Mouse (Mus musculus) heart, postnatal 36 days (tissue): ENCODE measurements around the gene Gkap1. TPM values are rescaled to one million over a fixed set of nuclear protein-coding genes. Genes with fewer than 3 reads are reported as not detected.

Experiments
- DNase-seq, 2 experiments: peaks; one replicate each; pipeline ENCODE4 v3.0.0; 2021 to 2022
- intact Hi-C: fragments of 180-260 bp; cut with DNase I; formaldehyde crosslinking; loops from one replicate; pipeline ENCODE4 v1.15.1; 2025
- total RNA-seq, 2 experiments: library from RNA; stranded (reverse); gene quantifications; 2 replicates each; pipeline ENCODE4 v1.2.3; 2021

The Gkap1 gene
- 10 to 100 TPM; 21.7 to 23.5 TPM for total RNA-seq

GRCm38 (mm10) chr13:58275599-58275998, at the start of gene Gkap1:
Gene Gkap1, minus strand, starts transcription at chr13:58275699.
- intact Hi-C loops: no loop called here
- DNase-seq: no peak

GRCm38 (mm10) chr13:58317768-58318167, 42.3 kb upstream of the Gkap1 start:
- no peak for DNase-seq
- intact Hi-C loops: no loop called here

DNA sequence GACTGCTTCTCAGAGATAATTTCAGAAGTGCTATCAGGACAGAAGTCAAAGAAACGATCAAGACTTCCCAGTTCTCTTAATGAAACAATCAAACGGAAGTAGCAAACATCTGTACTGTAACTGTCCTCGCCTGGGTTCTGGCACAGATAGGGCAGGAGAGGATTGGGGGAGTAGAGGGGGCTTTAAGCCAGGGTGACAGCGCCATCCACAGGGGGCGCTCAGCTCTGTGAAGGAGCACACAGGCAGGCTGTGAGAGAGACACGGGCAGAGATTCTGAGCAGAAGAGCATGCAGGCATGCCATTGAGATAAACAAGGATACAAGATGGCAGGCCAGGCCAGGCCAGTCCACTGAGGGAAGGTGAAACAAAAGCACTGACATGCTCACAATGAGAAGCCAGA, 39.5 kb upstream of the Gkap1 start:
- DNase-seq: no peak
- intact Hi-C loops: no loop called here

DNA sequence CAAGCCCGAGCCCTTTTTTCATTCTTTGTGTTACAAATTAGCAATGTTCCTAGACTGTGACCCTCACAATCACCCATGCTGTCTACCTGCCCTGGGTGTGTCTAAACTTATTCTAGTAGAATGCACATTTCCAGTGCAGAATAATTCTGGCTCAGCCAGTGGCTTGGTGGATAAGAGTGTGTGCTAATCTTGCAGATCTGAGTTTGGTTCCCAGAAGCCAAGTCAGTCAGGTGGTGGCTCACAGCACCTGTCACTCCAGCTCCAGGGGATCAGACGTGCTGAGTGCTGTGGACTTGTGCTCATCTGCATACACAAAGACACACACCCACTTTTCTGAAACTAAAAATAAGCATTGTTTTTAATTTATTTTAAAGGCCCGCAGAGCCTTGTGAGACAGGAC, 38.3 kb upstream of the Gkap1 start:
- intact Hi-C loops: no loop called here
- DNase-seq: no peak

DNA sequence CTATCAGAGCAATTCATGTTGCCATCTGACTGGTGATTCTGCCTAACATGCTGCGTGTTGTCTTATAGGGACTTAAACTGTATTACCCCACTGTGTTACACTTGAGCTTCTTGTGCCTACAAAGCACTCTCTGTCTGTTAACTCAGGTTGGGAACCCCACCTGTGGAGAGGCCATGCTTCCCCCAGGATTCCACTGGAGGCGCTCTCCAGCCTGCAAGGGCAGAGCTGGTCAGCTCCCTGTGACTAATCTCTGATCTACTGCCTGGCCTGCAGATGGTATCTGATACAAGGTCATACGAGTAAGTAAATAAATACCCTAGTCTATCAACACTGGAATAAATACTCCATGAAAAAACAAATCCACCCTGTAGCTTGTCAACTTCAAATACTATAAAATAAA, 35.9 kb upstream of the Gkap1 start:
- DNase-seq: no peak
- intact Hi-C loops: no loop called here

- intact Hi-C loops: no loop called here
- DNase-seq: no peak
Measured at GRCm38 (mm10) chr13:58309499-58309898, 34.0 kb upstream of the Gkap1 start.

GRCm38 (mm10) chr13:58307453-58307852, 32.0 kb upstream of the Gkap1 start:
- DNase-seq: no peak
- intact Hi-C loops: no loop called here

- intact Hi-C loops: no loop called here
- no peak for DNase-seq
Measured at GRCm38 (mm10) chr13:58305230-58305629, 29.7 kb upstream of the Gkap1 start.

- DNase-seq: no peak
- intact Hi-C loops: no loop called here
Measured at GRCm38 (mm10) chr13:58302421-58303145, 27.1 kb upstream of the Gkap1 start.

GRCm38 (mm10) chr13:58301961-58302360, 26.5 kb upstream of the Gkap1 start:
- intact Hi-C loops: no loop called here
- no peak for DNase-seq

DNA sequence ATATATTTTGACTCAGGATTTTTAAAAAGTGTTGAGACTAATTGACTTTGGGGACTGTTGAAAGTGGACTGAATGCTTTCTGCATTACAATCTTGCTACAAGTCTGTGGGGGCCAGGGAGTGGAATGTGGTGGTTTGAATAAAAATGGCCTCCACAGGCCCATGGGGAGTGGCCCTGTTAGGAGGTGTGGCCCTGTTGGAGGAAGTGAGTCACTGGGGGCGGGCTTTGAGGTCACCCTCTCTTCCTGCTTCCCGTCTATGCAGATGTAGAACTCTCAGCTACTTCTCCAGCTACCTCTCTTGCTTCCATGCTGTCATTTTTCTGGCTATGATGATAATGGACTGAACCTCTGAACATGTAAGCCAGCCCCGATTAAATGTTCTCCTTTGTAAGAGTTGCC, 23.3 kb upstream of the Gkap1 start:
- intact Hi-C loops: no loop called here
- DNase-seq: no peak

- no peak for DNase-seq
- intact Hi-C loops: no loop called here
Measured at GRCm38 (mm10) chr13:58295582-58295981, 20.1 kb upstream of the Gkap1 start.

- intact Hi-C loops: no loop called here
Measured at GRCm38 (mm10) chr13:58292811-58293210, 17.3 kb upstream of the Gkap1 start.

GRCm38 (mm10) chr13:58289308-58289707, 13.8 kb upstream of the Gkap1 start:
- intact Hi-C loops: no loop called here
- no peak for DNase-seq

More at GRCm38 (mm10) chr13:58292811-58293210, 17.3 kb upstream of the Gkap1 start:
- no peak for DNase-seq

- intact Hi-C loops: loop anchor here (1.0 kb wide), 3 partner anchors 100 to 301 kb away; no protein-coding TSS in a partner anchor
- DNase-seq: peak; percentile 83 to 90
Measured at GRCm38 (mm10) chr13:58287822-58288221, 12.3 kb upstream of the Gkap1 start.

GRCm38 (mm10) chr13:58283466-58283865, 8.0 kb upstream of the Gkap1 start:
- intact Hi-C loops: no loop called here
- no peak for DNase-seq

DNA sequence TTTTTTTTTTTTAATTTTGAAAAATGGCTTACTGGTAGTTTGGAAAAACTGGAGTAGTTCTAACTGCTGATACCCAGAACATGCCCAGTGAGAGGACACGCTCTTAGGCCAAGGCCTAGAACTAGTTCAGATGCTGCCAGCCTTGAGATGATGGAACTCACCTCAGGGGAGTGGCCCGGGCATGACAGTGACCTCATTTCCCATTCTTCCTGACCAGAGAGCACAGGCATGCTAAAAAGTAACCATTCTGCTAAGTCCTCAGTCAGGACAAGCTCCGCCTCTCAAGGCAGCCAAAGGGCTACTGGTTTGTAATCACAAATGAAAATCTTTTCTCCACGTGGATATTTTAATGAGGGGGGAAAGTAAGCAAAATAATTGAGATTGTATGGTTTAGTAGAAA, 6.4 kb upstream of the Gkap1 start:
- no peak for DNase-seq
- intact Hi-C loops: no loop called here

DNA sequence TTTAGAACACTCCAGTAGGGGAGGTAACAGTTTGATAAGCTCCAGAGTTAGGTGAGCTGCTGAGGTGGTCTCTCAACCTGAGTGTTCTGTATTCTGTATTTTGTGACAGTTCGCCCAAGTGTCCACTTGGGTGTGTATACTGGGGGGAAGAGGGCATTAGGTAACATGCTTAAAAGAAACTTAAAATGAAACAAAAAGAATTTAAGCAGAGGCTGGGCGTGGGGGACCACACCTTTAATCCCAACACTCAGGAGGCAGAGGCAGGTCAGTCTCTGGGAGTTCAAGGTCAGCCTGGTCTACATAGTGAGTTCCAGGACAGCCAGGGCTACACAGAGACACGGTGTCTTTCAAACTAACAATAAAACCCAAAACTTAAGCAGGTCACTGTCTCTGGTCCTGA, 5.0 kb upstream of the Gkap1 start:
- intact Hi-C loops: no loop called here
- no peak for DNase-seq

DNA sequence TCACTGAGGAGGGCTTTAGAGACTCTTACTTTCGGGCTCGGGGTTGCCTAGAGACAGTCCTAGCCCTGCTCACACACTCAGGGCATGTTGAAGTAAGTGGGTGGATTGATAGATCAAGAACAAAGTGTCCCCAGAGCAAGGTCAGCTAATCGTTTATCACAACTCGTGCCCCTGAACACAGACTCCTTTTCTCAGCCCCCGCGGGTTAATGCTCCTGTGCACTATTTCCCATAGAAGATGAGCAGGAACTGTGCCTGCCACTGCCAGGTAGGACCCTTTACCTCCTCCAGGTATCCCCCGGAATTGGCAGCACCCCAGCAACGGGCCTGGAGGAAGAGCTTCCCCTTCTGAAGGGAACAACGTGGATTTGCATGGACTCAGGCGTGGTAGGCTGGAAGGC, 757 bp upstream of the Gkap1 start:
- intact Hi-C loops: no loop called here

DNA sequence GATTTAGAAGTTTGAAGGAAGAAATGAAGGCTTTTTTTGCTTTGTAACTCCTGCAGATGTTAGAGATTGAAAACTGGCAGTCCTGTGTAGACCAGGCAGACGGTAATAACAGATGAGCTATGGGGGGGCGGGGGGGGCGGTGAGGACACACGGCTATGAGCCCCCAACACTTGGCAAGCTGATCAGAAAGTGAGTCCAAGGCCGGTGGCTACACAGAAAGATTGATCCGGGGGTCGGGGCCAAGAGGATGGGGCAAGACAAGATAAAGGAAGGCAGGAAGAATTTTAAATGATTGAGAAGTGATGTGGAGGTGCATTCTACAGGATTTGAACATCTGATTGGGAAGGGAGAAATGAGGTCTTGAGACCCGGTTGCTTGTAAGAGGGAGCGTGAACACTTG, 423 bp downstream of the Gkap1 start:
- intact Hi-C loops: no loop called here

More for the DNA sequence above, 757 bp upstream of the Gkap1 start:
- DNase-seq: no peak

DNA sequence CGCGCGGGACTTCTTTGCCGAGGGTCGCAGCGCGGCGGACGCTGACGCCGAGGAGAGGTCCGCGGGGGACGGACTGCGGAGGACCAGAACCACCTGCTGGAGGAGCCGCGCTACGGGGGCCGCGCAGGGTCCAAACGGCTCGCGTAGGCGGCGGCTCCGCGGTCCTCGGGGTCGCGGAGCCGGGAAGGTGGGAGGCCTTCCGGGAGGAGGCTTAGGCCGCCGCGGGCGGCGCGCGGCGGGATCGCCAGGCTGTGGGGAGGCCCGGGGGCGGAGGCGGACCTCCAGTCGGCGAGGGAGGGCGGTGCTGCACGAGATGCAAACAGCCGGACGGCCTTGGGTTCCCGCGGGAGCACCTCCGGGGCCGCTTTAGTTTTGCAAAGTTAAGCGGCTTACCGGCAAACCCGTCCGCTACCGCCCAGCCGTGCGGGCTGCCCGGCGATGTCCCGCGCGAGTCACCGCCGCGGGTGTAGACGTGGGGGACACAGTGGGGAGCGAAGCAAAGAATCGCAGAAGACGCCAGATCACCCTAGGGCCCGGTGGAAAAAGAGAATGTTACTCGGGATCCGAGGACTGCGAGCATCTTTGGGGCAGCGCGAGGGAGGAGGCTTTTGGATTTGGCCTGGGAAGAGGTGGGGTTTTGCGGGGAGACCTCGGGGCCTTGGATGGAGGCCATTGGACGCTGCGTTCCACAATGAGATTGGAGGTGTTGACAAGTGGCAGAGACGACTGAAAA, 1.1 kb downstream of the Gkap1 start:
- intact Hi-C loops: no loop called here

More for the DNA sequence above, 423 bp downstream of the Gkap1 start:
- DNase-seq: no peak

More for the DNA sequence above, 1.1 kb downstream of the Gkap1 start:
- DNase-seq: peak; percentile 70 to 80
